Mouse (Mus musculus) CH12.LX (cell line): ENCODE data around the gene Ttc30b. TPM values are rescaled to one million over a fixed set of nuclear protein-coding genes. Genes with fewer than 3 reads are reported as not detected.

ENCODE experiments used
- DNase-seq: peaks from one replicate; pipeline ENCODE4 v3.0.0-alpha.2; 2013; ENCODE audit errors: extremely low read depth
- H3K27ac ChIP-seq: 2 replicates; pipeline ENCODE4 v1.5.1; 2012; ENCODE audit warnings: low read depth, mild to moderate bottlenecking, control low read depth, moderate library complexity; ENCODE audit not compliant: insufficient read depth
- H3K27me3 ChIP-seq: replicated peaks from 2 replicates; pipeline ENCODE3; 2012; ENCODE audit warnings: inconsistent platforms
- H3K36me3 ChIP-seq, 2 experiments: replicated peaks in 1 of 2; 2 replicates each; pipeline versions ENCODE3 to v1.6.1; 2012; ENCODE audit warnings: inconsistent platforms in 1 of 2, low read length in 1 of 2, mild to moderate bottlenecking in 1 of 2, mixed read lengths in 1 of 2, moderate library complexity in 1 of 2; ENCODE audit not compliant: control insufficient read depth in 1 of 2, insufficient read depth in 1 of 2
- H3K4me1 ChIP-seq, 2 experiments: 2 replicates each; pipeline ENCODE4 v1.6.1; 2012; ENCODE audit warnings: inconsistent platforms in 1 of 2, moderate library complexity in 1 of 2; ENCODE audit not compliant: insufficient read depth in 2 of 2, control insufficient read depth in 1 of 2
- H3K4me2 ChIP-seq: 2 replicates; pipeline ENCODE4 v1.6.1; 2012; ENCODE audit warnings: low read depth, mild to moderate bottlenecking, control low read depth; ENCODE audit not compliant: poor library complexity, insufficient read depth, severe bottlenecking
- H3K4me3 ChIP-seq, 3 experiments: fragments of 150-350 bp in 1 of 3; sonication (generic) in 1 of 3; replicated peaks in 1 of 3; 2 replicates each; pipeline versions ENCODE3 to v1.5.1; 2011 to 2012; ENCODE audit warnings: low read depth in 2 of 3, low read length in 2 of 3, mild to moderate bottlenecking in 2 of 3, moderate library complexity in 2 of 3, control low read depth in 1 of 3, improper control_type of control experiment in 1 of 3, inconsistent platforms in 1 of 3, mixed read lengths in 1 of 3; ENCODE audit not compliant: poor library complexity in 1 of 3
- H3K79me2 ChIP-seq: replicated peaks from 2 replicates; pipeline ENCODE4 v1.6.1; 2012; ENCODE audit warnings: mild to moderate bottlenecking, moderate library complexity; ENCODE audit not compliant: control insufficient read depth, poor library complexity, insufficient read depth, severe bottlenecking; ENCODE audit errors: extremely low read depth
- H3K9ac ChIP-seq: 2 replicates; pipeline ENCODE4 v1.6.1; 2012; ENCODE audit warnings: low read depth, mild to moderate bottlenecking, control low read depth, moderate library complexity; ENCODE audit not compliant: insufficient read depth
- H3K9me3 ChIP-seq: replicated peaks from 2 replicates; pipeline ENCODE3; 2012; ENCODE audit warnings: low read length, inconsistent platforms, mixed read lengths
- BHLHE40 ChIP-seq: IDR thresholded peaks from 2 replicates; pipeline ENCODE4 v1.6.1; 2011; ENCODE audit warnings: mild to moderate bottlenecking, low read depth, low read length, improper control_type of control experiment
- CHD1 ChIP-seq: IDR thresholded peaks from 2 replicates; pipeline ENCODE4 v1.6.1; 2012; ENCODE audit warnings: low read depth, low read length, improper control_type of control experiment, inconsistent platforms
- CTCF ChIP-seq, 2 experiments: IDR thresholded peaks in 1 of 2; conservative IDR thresholded peaks in 1 of 2; 2 replicates each; pipeline ENCODE4 v1.5.1; 2011 to 2012; ENCODE audit warnings: low read depth in 2 of 2, low read length in 2 of 2, improper control_type of control experiment in 1 of 2, inconsistent platforms in 1 of 2, mild to moderate bottlenecking in 1 of 2, moderate library complexity in 1 of 2
- E2F4 ChIP-seq: IDR thresholded peaks from 2 replicates; pipeline ENCODE4 v1.6.1; 2011; ENCODE audit warnings: low read depth, low read length, improper control_type of control experiment; ENCODE audit not compliant: insufficient replicate concordance
- GABPA ChIP-seq: IDR thresholded peaks from 2 replicates; pipeline ENCODE4 v1.6.1; 2012; ENCODE audit warnings: low read depth, low read length, improper control_type of control experiment, inconsistent platforms; ENCODE audit not compliant: insufficient replicate concordance
- IRF4 ChIP-seq: IDR thresholded peaks from 2 replicates; pipeline ENCODE4 v1.6.1; 2014; ENCODE audit warnings: low read depth, mild to moderate bottlenecking, inconsistent platforms, low read length, improper control_type of control experiment
- JUND ChIP-seq: conservative IDR thresholded peaks from 2 replicates; pipeline ENCODE4 v1.6.1; 2011; ENCODE audit warnings: low read depth, low read length, improper control_type of control experiment
- MAFK ChIP-seq: IDR thresholded peaks from 2 replicates; pipeline ENCODE4 v1.6.1; 2011; ENCODE audit warnings: low read length, improper control_type of control experiment; ENCODE audit not compliant: insufficient replicate concordance
- MAZ ChIP-seq: IDR thresholded peaks from 2 replicates; pipeline ENCODE4 v1.6.1; 2012; ENCODE audit warnings: low read depth, mild to moderate bottlenecking, inconsistent platforms, low read length, improper control_type of control experiment, moderate library complexity
- MEF2A ChIP-seq: IDR thresholded peaks from 2 replicates; pipeline ENCODE4 v1.6.1; 2014; ENCODE audit warnings: low read depth, mild to moderate bottlenecking, inconsistent platforms, low read length, improper control_type of control experiment, borderline replicate concordance
- MYC ChIP-seq: IDR thresholded peaks from 2 replicates; pipeline ENCODE4 v1.6.1; 2011; ENCODE audit warnings: low read depth, mild to moderate bottlenecking, improper control_type of control experiment, low read length
- POLR2A ChIP-seq: IDR thresholded peaks from 2 replicates; pipeline ENCODE4 v1.6.1; 2011; ENCODE audit warnings: low read depth, mild to moderate bottlenecking, improper control_type of control experiment, low read length
- RAD21 ChIP-seq: IDR thresholded peaks from 2 replicates; pipeline ENCODE4 v1.6.1; 2011; ENCODE audit warnings: low read depth, mild to moderate bottlenecking, low read length, improper control_type of control experiment, moderate library complexity
- RCOR1 ChIP-seq: conservative IDR thresholded peaks from 2 replicates; pipeline ENCODE4 v1.6.1; 2012; ENCODE audit warnings: low read depth, mild to moderate bottlenecking, inconsistent platforms, low read length, improper control_type of control experiment
- SIN3A ChIP-seq: IDR thresholded peaks from 2 replicates; pipeline ENCODE4 v1.6.1; 2012; ENCODE audit warnings: low read length, improper control_type of control experiment, inconsistent platforms
- SMC3 ChIP-seq: IDR thresholded peaks from 2 replicates; pipeline ENCODE4 v1.6.1; 2011; ENCODE audit warnings: low read depth, low read length, improper control_type of control experiment
- TBP ChIP-seq: conservative IDR thresholded peaks from 2 replicates; pipeline ENCODE4 v1.6.1; 2011; ENCODE audit warnings: low read depth, low read length, improper control_type of control experiment
- TCF12 ChIP-seq: IDR thresholded peaks from 2 replicates; pipeline ENCODE4 v1.6.1; 2014; ENCODE audit warnings: low read depth, mild to moderate bottlenecking, inconsistent platforms, low read length, improper control_type of control experiment
- ZKSCAN1 ChIP-seq: IDR thresholded peaks from 2 replicates; pipeline ENCODE4 v1.6.1; 2012; ENCODE audit warnings: low read depth, inconsistent platforms, low read length, improper control_type of control experiment, borderline replicate concordance
- dilution Hi-C: fragments of 300-500 bp; cut with MboI; formaldehyde crosslinking; loops from 2 replicates; pipeline ENCODE4 v1.14.3; 2020; ENCODE audit warnings: low sequenced_read_pairs; ENCODE audit not compliant: extremely low pct_unique_long_range_greater_than_20kb, extremely low pct_ligation_motif_present
- in situ Hi-C: fragments of 300-500 bp; cut with MboI; formaldehyde crosslinking; loops from 3 replicates; pipeline ENCODE4 v1.14.3; 2019; ENCODE audit warnings: low sequenced_read_pairs, low pct_ligation_motif_present, low pct_unique_long_range_greater_than_20kb, mixed read lengths
- polyA plus RNA-seq: library from polyadenylated mRNA; unstranded; fragments of >175 nt; gene quantifications from 2 replicates; pipeline ENCODE4 v1.2.1, GENCODE M21; 2012; ENCODE audit warnings: low read depth; ENCODE audit not compliant: insufficient read length
- total RNA-seq, 2 experiments: library from RNA; depleted of rRNA; stranded (reverse); fragments of 300-350 nt in 1 of 2; fragments of >200 nt in 1 of 2; gene quantifications; 2 replicates each; pipeline ENCODE4 v1.2.3; 2012 to 2014

The Ttc30b gene
- total and polyA plus RNA-seq, 3 experiments: 0.59 to 2.6 (median 1.5) TPM

DNA sequence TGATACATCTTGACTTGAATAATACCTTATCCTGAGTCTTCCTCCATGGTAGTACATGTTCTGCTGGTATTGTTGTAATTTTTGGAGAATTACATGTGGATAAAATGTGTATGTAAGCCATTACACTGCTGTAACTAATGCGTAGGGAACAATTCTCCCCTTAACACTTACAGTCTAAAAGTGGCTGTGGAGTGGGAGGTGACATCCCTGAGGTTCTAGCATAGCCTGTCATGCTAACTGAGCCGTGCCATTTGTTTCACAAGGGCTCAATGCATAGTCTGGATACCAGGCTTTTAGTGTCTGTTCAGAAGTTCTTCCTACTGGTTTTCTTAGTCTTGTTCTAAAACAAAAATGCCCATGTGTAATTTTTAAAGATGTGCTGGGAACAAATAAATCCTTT lies 7.4 kb downstream of the Ttc30b start:
- in situ Hi-C loops: no loop called here
- TF ChIP-seq CHD1 (no peak), JUND (no peak), SMC3 (no peak), MAZ (no peak), ZKSCAN1 (no peak), RAD21 (no peak), RCOR1 (no peak), BHLHE40 (no peak), MEF2A (no peak), MYC (no peak), MAFK (no peak), SIN3A (no peak), TCF12 (no peak), E2F4 (no peak), CTCF (conservative IDR thresholded peaks at IDR 0.05 in 1 of 2, IDR thresholded peaks at IDR 0.05 in 1 of 2; ENCODE audit: low read depth in 2 of 2, low read length in 2 of 2) (no peak)
- H3K9me3 ChIP-seq: no peaks in the 10 kb centered on the region
- H3K27ac ChIP-seq: no peak overlapping the region
- no peak overlapping the region for H3K4me2 ChIP-seq
- no peaks in the 10 kb centered on the region for H3K79me2 ChIP-seq
- H3K27me3 ChIP-seq: no peaks in the 10 kb centered on the region
- H3K4me1 ChIP-seq: no peaks in the 10 kb centered on the region
- H3K36me3 ChIP-seq: peaks cover 18 to 47% of the 10 kb centered on the region in 2 experiments
- dilution Hi-C loops: no loop called here
- no peak overlapping the region for H3K9ac ChIP-seq
- no peak for DNase-seq
- no peak overlapping the region for H3K4me3 ChIP-seq

- no peak overlapping the region for H3K27ac ChIP-seq
- TF ChIP-seq TBP (no peak), RCOR1 (no peak), POLR2A (no peak), MEF2A (no peak), SIN3A (no peak), GABPA (no peak), IRF4 (no peak), CHD1 (no peak)
- no peak overlapping the region for H3K4me2 ChIP-seq
- no peaks in the 10 kb centered on the region for H3K9me3 ChIP-seq
- H3K4me3 ChIP-seq: no peak overlapping the region
- dilution Hi-C loops: no loop called here
- H3K27me3 ChIP-seq: no peaks in the 10 kb centered on the region
- no peak overlapping the region for H3K9ac ChIP-seq
- in situ Hi-C loops: no loop called here
- H3K4me1 ChIP-seq: no peaks in the 10 kb centered on the region
- no peaks in the 10 kb centered on the region for H3K79me2 ChIP-seq
- no peak for DNase-seq
- H3K36me3 ChIP-seq: peaks cover 18 to 51% of the 10 kb centered on the region in 2 experiments
Measured at GRCm38 (mm10) chr2:75929786-75930444, 8.5 kb downstream of the Ttc30b start.
